Mouse (Mus musculus) cerebellum, adult 11-12 months (tissue): ENCODE measurements around the gene Styk1.
A peak's percentile ranks its signal among the peaks of the same experiment; 100 is the strongest.

Experiments used
- DNase-seq: peaks from one replicate; pipeline ENCODE4 v3.0.0; 2022

Gene Styk1

GRCm38 (mm10) chr6:131367101-131367500 lies 13.7 kb upstream of the Styk1 start:
- no peak for DNase-seq

GRCm38 (mm10) chr6:131364353-131364752 lies 11.0 kb upstream of the Styk1 start:
- DNase-seq, result no peak

GRCm38 (mm10) chr6:131362987-131363765 lies 9.8 kb upstream of the Styk1 start:
- DNase-seq, result no peak

- DNase-seq, result no peak
These were observed 7.3 kb upstream of the Styk1 start for GRCm38 (mm10) chr6:131360693-131361092.

- DNase-seq, result no peak
These were observed 6.1 kb upstream of the Styk1 start for GRCm38 (mm10) chr6:131359543-131359942.

GRCm38 (mm10) chr6:131354913-131355312 lies 1.5 kb upstream of the Styk1 start:
- DNase-seq, result no peak

- DNase-seq, result no peak
These were observed 6.4 kb downstream of the Styk1 start for GRCm38 (mm10) chr6:131347026-131347425.

- DNase-seq, result no peak
These were observed 9.1 kb downstream of the Styk1 start for GRCm38 (mm10) chr6:131344346-131344745.

- DNase-seq, result no peak
These were observed 13.3 kb downstream of the Styk1 start for GRCm38 (mm10) chr6:131340082-131340481.

GRCm38 (mm10) chr6:131339309-131339708 lies 14.1 kb downstream of the Styk1 start:
- no peak for DNase-seq

GRCm38 (mm10) chr6:131338787-131339186 lies 14.6 kb downstream of the Styk1 start:
- DNase-seq, result no peak

- DNase-seq, result no peak
These were observed 26.3 kb downstream of the Styk1 start for GRCm38 (mm10) chr6:131327076-131327475.

GRCm38 (mm10) chr6:131321854-131322639 lies 31.4 kb downstream of the Styk1 start:
- no peak for DNase-seq

GRCm38 (mm10) chr6:131316155-131317101 lies 37.0 kb downstream of the Styk1 start:
- no peak for DNase-seq

- DNase-seq, result no peak
These were observed 45.4 kb downstream of the Styk1 start for GRCm38 (mm10) chr6:131308031-131308430.

GRCm38 (mm10) chr6:131304776-131305175 lies 48.6 kb downstream of the Styk1 start:
- DNase-seq, result no peak

GRCm38 (mm10) chr6:131298531-131298930 lies 54.9 kb downstream of the Styk1 start:
- DNase-seq, result no peak

GRCm38 (mm10) chr6:131294435-131295112 lies 58.8 kb downstream of the Styk1 start:
- no peak for DNase-seq

- no peak for DNase-seq
These were observed 59.5 kb downstream of the Styk1 start for GRCm38 (mm10) chr6:131293916-131294315.

- DNase-seq, result peak; percentile 78
These were observed 60.2 kb downstream of the Styk1 start, which contains the start of gene Magohb for GRCm38 (mm10) chr6:131292991-131293788. Magohb (minus strand) TSS chr6:131293244.

GRCm38 (mm10) chr6:131292276-131292990 lies 61.0 kb downstream of the Styk1 start:
- peak; percentile 10 for DNase-seq
